Mouse (Mus musculus) regulatory T cell (primary cell): ENCODE results near the gene Zbtb38.

Experiments used
- in situ Hi-C: fragments of 300-600 bp; cut with MboI, MseI; formaldehyde crosslinking; loops from one replicate; pipeline ENCODE4 v1.15.1; 2025; ENCODE audit warnings: high pct_unique_total_duplicates

Zbtb38 gene

DNA sequence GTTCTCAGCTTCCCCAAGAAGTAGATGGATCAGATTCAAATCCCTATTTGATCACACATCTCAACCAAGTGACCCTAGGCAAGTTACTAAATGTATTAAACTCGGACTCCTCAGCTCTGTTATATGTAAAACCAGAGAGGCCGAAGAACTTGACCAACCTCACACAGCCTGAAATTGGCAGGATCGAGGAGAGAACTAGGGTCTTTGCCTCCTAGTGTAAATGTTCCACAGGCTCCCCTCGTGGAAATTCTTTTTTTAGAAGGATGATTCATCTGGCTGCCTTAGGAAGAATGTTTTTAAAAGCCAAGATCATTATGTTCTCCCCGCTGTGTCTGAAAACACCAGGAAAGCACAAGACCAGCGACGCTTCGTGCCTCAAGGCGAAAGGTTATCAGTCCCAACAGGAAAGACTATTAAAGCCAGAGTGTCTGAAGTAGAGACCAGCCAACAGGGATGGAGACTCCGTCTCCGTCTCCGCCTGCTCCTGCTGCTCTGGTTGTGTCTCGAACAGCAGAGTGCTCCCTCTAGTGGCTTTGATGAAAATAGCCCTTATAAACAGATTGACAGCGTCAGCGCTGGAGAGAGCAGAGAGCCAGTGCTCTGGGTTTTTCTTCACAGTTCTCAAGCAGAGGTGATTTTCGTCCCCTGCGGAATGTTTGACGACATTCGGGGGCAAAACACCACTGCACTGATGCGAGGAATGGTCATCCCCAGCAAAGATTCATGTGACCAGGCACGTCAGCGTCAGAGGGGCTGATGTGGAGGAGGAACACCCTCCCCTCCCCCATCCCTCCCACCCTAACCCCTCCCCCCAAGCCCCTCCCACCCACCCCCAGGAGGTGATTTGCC lies 6.3 kb upstream of the Zbtb38 start:
- in situ Hi-C loops, result loop anchor here (5.0 kb wide), 1 partner anchor 37 kb away; no protein-coding TSS in a partner anchor

DNA sequence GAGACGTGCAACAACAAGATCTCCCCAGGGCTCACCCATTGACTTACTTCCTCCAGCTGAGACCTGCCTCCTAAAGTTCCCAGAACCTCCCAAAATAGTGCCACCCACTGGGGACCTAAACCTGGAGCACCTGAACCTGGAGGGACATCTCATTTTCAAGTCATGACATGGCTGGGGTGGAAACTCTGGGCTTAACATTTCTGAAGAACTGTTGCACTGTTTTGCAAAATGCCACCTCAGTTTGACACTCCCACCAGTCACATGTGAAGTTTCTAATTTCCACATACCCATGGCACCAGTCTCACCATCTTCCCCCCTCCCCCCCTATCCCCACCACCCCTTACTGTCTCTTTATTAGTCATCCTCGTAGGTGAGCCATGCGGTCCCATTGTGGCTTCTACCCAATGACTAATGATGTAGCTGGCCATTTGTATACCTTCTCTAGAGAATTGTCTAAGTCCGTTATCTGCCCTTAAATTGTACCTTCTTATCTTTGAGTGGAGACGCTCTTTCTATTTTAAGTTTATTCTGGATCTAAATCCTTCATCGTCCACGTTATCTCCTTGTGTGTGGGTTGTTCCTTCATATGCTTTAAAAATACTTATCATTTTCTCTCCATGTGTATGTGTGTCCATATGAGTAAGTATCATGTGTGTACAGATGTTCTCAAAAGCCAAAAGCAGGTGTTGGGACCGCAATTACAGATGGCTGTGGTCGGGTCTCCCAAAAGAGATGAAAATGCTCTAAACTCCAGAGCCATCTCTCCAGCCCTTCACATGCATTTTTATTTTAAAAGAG lies 4.2 kb upstream of the Zbtb38 start:
- in situ Hi-C loops, result loop anchor here (5.0 kb wide), 1 partner anchor 35 kb away; no protein-coding TSS in a partner anchor

DNA sequence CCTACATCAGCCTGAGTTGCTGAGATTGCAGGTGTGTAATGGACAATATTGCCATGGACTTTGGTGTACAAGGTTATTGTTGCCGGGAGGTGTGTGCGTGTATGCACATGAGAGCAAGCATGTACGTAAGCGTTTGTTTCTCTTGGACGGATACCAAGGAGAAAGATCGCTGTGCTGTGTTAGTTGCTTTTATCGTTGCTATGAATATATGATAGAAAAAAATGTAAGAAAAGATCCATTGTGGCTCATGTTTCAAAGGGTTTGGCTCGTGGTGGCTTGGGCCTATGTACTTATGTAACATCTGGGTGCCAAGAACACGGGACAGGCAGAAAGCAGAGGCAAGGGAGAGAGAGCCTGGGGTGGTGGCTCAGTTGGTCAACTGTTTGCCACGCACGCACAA lies 3.1 kb upstream of the Zbtb38 start:
- in situ Hi-C loops, result loop anchor here (5.0 kb wide), 1 partner anchor 33 kb away; no protein-coding TSS in a partner anchor

DNA sequence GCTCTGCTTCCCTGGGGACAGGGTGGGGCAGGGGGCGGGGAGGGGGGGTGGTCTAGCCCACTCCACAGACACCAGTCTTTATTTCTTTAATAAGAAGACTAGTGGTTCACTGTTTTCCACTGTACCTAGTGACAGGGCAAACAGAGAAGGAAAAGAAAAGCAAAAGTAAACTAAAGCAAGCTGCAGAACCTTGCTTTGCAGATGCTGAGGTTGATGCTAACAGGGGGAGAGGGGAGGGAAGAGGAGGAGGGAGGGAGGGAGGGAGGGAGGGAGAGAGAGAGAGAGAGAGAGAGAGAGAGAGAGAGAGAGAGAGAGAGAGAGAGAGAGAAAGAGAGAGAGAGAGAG lies 2.0 kb upstream of the Zbtb38 start:
- in situ Hi-C loops, result no loop called here

DNA sequence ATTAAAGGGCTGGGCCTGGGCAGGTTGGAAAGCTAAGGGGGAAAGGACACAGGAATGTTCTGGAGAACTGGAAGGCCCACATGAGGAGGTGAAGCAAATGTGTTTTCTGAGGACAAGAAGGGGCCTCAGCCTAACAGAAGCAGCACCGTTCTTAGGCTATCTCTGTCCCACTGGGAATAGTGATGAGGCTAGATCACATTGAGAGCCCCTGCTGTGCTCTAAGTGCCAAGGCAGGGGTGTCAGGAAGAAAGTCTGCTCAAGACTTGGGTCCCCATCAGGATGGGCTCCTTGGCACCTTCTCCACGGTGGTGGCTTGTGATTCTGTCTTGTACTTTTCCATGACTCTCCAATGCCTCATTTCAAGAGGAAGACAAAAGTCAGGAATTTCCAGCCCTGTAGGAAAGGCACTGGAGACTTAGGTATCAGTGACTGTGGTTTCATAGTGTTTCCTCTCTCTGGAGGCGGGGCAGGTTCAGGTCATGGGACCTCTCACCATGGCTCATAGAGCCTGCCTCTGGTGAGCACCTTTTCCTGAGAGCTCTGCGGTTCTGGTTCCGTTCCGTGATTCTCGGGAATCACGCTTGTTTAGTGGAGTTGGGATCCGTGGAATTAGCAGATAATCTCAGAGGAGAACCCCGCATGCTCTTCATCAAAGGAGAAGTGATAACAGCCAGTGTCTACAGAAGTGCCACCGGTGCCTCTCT lies 1.4 kb upstream of the Zbtb38 start:
- in situ Hi-C loops, result no loop called here

DNA sequence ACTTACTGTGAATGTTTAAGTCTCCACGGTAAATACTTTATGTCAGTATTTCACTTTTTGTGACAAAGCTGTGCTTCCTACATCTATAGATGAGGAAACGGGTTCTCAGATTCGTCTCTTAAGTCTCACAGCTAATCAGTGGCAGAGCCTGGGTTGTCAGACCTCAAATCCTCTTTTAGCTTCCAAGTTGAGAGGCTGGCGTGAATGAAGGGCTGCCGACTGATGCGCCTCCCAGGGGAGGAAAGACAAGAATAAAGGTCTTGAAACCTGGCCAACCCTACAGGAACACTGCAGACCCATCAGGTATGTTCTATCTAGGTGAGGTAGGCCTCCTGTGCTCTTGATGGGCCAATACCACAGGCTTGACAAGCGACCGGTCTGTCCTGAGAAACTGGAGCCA lies 761 bp upstream of the Zbtb38 start:
- in situ Hi-C loops, result no loop called here

DNA sequence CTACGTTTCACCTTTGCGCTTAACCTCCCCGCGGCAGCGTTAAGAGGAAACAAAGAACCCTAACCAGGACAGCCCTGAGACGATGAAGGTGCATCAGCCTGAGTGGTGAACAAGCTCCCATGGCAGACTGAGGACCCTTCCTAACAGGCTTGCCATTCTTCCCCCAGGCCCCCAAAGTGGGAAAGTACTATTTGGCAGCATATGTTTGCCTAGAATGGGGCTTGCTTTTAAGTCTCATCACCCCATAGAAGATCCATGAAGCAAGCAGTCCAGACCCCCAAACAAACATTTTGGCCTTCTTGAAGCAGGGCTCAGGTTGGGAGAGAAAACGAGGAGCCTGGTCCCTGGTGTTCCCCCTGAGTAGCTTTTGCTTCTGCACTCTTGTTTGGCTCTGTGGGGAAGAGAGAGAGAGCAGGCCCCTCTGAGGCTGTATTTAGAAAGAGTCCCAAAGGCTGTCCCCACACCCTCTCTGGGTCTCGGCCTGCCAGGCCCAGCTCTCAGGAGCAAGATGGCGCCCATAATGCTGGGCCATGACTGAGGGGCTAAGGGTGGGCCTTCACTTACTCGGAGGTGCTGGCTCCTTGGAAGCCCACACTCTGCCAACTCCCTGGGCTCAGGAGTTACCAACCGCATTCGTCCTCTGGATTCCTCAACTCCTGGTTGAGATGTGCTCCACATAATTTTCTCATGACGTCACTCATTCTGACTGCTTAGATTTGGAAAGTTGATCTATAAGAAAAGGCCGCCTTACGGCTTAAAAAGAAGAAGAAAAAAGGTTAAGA lies 619 bp downstream of the Zbtb38 start:
- in situ Hi-C loops, result no loop called here

DNA sequence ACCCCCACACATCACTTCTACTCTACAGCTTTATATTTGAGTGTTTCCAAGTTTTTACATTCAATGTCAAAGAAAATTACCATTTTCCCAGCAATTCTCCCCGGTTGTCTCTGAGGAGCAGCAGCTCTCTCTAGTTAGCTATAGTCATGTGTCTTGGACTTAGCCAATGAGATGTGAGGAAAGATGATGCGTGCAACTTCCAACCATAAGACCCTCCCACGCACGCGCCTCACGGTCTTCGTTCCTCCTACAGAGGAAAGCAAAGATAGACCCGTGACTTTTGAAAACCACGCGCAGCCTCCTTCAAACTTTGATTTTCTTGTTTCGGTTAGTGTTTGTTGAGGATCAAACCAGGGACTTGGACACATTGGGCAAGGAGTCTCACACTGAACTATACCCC lies 2.0 kb downstream of the Zbtb38 start:
- in situ Hi-C loops, result no loop called here

DNA sequence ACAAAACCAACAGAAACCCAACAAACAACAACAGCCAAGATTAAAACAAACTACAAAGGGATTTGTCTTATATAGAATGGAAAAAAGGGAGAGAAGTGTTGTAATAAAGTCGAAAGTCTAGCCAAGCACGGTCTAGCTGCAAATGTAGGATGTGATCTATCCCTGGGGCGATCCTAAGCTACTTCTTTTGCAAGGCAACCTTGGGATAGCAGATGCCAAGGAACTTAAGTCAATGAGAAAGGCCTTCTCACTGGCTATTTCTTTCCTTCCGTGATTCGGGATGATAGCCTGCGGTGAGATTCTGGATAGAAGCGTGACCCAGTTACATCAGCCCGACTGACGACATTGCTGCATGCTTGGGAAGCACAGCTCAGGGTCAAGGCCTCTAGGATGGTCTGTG lies 6.1 kb downstream of the Zbtb38 start:
- in situ Hi-C loops, result no loop called here

DNA sequence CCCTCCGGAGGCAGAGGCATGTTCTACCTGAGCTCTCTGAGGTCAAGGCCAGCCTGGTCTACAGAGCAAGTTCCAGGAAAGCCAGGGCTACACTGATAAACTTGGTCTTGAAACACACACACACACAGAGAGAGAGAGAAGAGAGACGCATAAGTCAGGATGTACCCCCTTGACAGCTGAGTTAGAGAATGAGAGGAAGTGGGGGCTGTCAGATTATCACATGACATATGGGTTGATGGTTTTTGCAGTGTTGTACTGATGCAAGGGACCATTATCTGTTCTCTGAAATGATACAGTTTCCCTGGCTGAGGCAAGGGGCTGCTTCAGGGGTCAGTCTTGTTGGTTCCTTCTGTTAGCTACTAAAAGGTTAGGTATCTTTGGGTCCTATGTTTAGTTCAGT lies 7.7 kb downstream of the Zbtb38 start:
- in situ Hi-C loops, result no loop called here

DNA sequence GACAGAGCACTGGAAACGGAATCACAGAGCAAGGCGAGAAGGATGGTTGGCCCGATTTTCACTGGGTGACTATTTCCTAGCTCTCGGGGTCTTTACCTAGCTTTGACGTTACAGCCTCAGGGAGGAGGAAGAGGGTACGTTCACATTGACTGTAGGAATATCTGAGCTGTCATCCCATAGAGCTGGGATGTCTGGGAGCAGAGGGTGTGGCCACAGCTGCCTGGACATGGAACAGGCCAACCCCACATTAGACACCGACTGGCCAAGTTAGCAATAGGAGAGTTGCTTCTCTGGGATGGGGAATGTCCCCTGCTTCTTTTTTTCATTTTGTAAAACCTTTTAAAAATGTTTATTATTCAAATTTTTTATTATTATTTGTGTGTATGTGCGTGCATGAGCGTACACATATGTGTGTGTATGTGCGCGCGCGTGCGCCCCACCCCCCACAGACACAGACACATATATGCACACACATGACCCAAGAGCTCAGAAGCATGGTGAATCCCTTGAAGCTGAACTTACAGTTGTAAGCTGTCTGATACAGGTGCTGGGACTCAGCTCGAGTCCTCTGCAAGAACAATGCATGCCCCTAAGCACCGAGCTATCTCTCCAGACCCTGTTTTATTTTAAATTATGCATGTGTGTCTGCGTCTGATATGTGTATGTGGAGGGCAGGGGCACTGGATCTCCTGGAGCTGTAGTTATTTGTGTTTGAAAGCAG lies 11.1 kb downstream of the Zbtb38 start:
- in situ Hi-C loops, result no loop called here

DNA sequence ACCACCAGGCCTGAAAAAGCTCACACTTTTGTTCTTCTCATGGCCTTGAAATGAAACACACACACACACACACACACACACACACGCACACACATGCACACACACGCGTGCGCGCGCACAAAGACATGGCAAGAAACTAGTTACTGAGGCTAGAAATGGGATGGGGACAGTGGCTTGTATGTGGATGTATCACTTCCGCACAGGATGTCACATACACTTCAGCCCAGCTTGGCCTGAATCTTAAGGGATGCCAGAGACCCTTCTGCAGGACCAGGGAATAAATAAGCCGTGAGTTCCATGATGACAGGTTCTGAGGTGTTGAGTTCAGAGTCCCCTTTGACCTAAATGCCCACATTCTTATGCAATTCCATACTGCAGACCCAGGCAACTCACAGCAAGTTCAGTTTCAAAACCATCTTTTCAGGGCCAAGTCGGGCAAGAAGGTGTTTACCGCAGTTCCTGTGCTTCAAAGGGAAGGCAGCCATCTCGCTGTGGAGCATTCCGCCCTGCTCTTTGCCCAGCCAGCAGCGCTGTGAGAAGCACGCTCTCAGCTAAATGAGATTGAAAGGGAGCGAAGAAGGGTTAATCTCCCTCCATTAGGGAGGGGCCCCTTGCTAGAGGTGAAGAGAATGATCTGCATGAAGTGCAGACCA lies 11.8 kb downstream of the Zbtb38 start:
- in situ Hi-C loops, result no loop called here

DNA sequence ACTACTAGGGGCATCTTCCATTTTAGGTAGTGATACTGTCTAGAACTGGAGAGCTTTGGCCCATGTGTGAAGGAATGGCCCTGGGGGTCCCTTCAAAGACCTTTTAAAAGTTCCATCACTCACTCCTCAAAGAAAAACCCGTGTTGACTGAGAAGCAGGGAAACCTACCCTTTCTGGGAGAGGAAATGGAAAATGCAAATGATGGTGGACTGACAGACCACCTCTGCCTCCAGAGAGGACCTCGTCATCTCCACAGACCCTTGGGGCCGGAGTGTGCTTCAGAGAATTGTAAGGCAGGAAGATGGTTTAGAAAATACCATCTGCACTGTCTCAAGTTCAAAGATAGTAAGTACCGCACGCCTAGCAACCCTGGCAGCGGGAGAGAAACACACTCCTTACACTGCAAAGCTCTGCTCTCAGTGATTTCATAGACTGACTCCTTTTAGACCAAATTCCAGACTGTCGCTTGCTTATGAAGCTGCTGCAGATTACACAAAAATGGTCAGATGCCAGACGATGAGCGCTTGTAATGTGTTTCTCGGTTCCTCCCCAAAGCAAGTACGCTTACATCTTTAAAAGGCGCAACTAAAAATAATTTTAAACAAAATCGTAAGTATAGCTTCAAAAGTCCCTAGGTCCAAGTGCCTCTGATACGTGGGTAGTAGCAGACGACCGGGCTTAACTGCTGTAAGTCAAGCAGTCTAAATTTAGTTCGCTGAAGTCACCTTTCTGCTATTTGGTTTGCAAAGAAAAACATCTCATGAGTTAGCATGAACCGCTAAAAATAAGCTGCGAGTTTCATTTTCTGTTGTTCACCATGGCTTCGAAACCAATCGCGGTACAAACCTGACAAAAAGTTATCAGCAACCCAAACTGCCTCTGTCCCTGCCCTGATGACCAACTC lies 12.6 kb downstream of the Zbtb38 start:
- in situ Hi-C loops, result no loop called here

DNA sequence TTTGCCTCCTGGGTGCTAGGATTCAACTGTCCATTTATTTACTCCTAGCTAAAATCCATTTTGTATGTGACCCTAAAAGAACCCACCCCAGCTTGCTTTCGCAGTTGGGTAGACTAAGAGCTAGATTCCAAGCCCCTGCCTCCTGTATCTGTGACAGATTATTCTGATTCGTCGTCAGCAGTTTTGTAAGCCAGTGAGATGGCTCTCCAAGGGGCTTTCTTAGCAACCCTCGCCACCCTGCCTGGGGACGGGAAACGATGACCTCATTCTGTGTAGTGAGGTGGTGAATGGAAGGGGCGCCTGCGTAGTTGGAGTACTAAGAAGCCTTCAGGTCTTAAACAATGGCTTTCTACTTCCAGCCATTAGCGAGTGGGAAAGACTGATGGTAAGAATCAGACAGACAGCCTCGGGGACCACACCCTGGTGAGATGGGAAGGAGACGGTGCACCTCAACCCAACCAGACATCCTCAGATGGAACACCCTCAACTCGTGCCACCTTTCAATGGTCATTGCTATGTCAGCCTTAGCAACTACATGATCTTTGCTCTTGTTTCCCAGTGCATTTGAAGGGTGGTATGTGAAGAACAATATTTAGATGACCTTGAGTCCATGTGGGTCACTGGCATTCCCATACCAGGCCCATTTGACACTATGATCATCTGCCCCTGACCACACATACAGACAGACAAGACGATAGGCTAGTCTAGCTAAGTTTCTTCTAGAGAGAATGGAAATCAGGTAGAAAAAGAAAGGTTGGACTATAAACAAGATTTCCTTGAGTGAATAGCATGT lies 13.9 kb downstream of the Zbtb38 start:
- in situ Hi-C loops, result no loop called here

DNA sequence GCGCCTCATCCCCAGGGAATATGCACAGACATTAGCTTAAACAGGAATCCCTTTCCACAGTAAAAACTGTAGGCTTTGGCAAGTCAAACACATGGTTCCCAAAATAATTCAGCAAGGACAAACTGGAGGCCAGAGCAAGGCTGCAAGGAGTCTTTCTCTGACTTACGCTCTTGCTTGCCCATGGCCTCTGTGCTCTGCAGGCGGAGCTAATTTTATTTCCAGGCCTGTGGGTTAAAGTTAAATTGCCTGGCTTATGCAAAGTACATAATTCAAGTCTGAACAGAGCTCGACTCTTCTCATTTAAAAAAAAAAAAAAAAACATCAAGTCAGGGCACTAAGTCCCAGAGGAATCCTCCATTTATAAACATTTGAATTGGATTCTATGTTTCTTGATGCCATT lies 16.7 kb downstream of the Zbtb38 start:
- in situ Hi-C loops, result no loop called here

DNA sequence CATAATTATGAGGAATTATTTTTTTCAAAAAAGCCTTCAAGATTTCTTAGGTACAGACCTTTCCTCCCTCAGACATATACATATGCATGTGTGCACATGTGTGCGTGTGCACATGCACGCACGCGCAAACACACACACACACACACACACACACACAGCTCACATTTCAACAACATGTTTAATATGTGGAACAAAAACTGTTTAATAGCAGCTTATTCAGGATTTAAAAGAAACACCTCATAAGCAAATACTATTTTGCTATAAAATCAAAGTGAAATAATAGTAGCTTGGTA lies 19.3 kb downstream of the Zbtb38 start:
- in situ Hi-C loops, result no loop called here

DNA sequence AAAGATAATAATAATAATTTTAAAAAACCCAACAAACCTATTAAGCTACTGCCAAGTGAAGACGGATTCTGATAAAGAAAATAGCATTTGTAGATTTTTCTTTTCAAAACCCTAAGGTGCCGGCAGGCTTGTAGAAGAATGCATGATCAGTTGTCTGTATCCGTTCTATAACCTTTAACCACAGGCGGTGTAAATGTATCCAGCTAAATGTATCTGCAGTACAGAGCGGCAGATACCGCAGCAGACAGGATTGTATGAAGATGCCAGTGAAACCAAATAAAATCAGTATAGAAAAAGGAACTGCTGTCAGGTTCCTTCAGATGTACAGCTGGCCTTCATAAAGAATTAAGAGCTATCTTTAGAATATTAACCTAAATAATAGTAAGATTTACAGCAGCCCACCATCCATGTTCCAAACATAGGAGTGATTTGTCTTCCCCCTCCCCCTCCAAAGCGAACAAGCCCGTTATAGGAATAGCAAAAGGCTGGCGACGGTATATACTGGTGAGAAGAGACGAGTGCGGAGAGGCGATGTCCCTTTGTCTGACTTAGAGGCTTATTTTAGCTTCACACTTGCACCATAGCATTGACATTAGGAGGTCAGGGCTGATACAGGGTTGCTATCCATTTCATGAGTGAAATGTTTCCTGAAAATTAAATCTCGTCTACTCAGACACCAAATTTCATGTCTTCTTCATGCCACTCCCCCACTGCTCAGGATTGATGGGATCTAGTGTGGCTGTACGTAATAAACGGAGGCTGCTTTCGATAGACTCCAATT lies 19.8 kb downstream of the Zbtb38 start:
- in situ Hi-C loops, result no loop called here

DNA sequence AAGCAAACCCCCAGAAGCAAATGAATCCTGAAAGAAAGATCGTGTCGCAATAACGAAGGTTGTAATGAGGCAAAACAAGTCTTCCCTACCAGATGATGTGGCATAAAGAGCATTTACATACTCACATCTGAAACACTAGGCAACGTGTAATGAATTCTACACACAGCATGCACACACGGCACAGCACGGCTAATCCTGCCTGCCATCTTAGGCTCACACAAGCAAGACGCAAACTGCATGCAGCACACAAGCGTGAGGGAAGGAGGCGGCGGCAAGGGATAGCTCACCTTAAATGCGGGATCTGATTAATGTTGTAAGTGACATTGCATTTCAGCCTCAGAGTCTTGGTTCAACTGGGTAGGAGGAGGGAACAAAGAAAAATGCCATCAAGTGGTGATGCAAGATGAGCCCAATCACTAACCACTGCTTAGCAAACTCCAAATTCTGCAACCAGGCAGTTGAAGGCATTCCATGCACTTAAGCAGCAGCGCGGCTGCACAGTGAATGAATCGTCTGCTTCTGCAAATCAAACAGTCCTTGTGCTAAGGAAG lies 20.6 kb downstream of the Zbtb38 start:
- in situ Hi-C loops, result no loop called here
